Mouse (Mus musculus): ENCODE data around the gene Rnf121.

Gene Rnf121

DNA sequence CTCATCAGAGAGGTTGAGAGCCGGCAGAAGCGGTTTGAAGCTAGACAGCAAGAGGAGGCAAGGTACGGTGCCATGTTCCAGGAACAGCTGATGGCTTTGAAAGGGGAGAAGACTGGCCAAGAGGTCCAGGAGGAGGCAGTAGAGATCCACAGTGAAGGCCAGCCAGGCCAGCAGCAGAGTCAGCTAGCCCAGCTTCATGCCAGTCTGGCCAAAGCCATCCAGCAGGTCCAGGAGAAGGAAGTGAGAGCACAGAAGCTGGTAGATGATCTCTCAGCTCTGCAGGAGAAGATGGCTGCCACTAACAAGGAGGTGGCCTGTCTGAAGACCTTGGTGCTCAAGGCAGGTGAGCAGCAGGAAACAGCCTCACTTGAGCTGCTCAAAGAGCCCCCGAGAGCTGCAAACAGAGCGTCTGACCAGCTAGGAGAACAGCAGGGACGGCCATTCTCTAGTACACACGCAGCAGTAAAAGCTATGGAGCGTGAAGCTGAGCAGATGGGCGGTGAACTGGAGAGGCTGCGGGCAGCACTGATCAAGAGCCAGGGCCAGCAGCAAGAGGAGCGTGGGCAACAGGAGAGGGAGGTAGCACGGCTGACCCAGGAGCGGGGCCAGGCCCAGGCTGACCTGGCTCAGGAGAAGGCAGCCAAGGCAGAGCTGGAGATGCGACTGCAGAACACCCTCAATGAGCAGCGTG, 65.7 kb downstream of the Rnf121 start:
- DNase-seq (ENCODE audit: low spot score) = no peak

GRCm38 (mm10) chr7:101998194-101998927, 66.9 kb downstream of the Rnf121 start:
- DNase-seq (ENCODE audit: low spot score) = peak; percentile 89

DNA sequence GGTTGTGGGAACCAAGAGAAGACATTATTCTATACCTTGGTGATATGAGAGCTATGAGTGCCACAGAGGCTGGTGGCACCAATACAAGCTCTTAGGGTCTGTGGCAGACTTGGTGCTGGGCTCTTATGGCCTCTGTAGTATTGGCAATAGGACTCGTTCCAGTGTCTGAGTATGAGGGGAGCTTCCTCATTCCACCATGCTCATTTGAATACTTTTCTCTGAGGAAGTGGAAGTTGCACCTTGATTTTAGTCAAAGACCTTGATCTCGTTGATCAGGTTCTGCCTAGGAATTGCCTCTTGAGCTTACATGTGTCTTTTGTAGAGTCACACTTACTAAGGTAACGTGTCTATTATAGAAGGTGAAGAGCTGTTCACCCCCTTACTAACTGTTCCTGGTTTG, 71.0 kb downstream of the Rnf121 start:
- no peak for DNase-seq (ENCODE audit: low spot score)

DNA sequence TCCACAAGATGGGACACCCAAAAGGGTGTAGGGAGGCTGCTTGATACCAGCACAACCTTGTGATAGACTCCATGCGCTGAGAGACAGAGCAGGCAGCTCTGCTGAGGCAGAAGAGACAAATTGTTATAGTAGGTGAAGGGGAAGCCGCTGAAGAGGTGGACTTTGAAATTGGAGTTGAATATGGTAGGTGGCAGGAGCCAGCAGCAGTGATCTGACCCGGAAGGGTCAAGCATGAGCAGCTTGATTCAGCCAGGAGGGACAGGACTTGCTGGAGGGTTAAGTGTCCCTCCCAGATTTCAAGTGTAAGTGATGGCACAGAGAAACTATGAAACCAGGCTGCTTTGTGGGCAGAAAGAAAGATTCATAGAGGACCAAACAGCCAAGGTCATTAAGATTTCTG, 80.2 kb downstream of the Rnf121 start:
- DNase-seq (ENCODE audit: low spot score) = no peak

GRCm38 (mm10) chr7:101982735-101983134, 82.5 kb downstream of the Rnf121 start:
- DNase-seq (ENCODE audit: low spot score) = no peak

DNA sequence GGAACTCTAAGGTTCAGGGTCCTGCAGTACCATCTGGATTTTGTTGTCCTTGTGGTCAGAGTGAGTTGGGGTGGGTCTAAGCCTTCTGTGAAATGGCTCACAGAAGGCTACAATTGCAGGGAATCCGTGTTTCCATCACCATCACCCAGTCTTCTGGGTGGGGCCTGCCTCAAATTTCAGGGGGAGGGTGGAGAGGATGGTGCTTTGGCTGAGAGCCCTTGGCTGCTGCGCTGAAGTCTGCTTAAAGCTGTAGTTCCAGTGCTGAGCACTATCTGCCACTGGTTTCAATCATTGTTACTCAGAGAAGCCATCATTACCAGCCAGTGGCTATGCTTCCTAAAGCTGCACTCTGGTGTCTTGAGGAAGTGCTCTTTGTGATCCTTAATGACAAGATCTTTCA, 90.8 kb downstream of the Rnf121 start:
- peak; percentile 34 for DNase-seq (ENCODE audit: low spot score)

- no peak for DNase-seq (ENCODE audit: low spot score)
These were observed 91.5 kb downstream of the Rnf121 start for GRCm38 (mm10) chr7:101973730-101974129.

DNA sequence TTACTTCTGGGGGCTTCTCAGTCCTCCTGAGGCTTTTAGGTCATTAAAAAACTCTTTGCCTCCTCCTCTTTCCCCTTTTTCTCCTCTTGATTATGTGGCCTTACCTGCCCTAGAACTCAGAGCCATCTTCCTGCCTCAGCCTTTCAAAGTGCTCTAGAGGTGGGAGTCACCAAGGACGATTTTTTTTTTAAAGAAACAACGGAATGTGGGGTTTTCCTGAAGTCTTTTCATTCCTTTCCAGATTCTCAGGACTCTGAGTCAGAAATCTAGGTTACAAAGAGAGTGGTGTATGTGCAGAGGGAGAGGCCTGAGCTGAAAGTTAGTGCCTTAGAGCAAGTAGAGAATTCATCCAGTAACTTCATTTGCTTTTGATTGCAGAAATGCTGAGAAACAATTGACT, 93.5 kb downstream of the Rnf121 start:
- no peak for DNase-seq (ENCODE audit: low spot score)

- DNase-seq (ENCODE audit: low spot score) = peak; percentile 83
These were observed 94.3 kb downstream of the Rnf121 start for GRCm38 (mm10) chr7:101970821-101971461.

- DNase-seq (ENCODE audit: low spot score) = peak; percentile 92
These were observed 94.9 kb downstream of the Rnf121 start for GRCm38 (mm10) chr7:101970429-101970775.

GRCm38 (mm10) chr7:101969694-101970428, 95.4 kb downstream of the Rnf121 start:
- peak; percentile 86 for DNase-seq (ENCODE audit: low spot score)

Measured in MN1 (cell line).